Mouse (Mus musculus): ENCODE measurements at regions not wholly inside any gene's neighbourhood (a gene's known extent, or its start where the extent isn't known, plus 50 kb on each side); places are given as distances from the start of the nearest gene placed in this dataset.

- no peak for TF ChIP-seq CTCF (IDR thresholded peaks at IDR 0.05; ENCODE audit: control insufficient read depth, insufficient read depth, low read length)
- no peak for TF ChIP-seq POLR2A (IDR thresholded peaks at IDR 0.05; ENCODE audit: borderline replicate concordance, control insufficient read depth, low read depth, low read length)
Measured at GRCm38 (mm10) chr12:15319647-15320046, 497.1 kb downstream of the Trib2 start.
